In the genomic region with DNA sequence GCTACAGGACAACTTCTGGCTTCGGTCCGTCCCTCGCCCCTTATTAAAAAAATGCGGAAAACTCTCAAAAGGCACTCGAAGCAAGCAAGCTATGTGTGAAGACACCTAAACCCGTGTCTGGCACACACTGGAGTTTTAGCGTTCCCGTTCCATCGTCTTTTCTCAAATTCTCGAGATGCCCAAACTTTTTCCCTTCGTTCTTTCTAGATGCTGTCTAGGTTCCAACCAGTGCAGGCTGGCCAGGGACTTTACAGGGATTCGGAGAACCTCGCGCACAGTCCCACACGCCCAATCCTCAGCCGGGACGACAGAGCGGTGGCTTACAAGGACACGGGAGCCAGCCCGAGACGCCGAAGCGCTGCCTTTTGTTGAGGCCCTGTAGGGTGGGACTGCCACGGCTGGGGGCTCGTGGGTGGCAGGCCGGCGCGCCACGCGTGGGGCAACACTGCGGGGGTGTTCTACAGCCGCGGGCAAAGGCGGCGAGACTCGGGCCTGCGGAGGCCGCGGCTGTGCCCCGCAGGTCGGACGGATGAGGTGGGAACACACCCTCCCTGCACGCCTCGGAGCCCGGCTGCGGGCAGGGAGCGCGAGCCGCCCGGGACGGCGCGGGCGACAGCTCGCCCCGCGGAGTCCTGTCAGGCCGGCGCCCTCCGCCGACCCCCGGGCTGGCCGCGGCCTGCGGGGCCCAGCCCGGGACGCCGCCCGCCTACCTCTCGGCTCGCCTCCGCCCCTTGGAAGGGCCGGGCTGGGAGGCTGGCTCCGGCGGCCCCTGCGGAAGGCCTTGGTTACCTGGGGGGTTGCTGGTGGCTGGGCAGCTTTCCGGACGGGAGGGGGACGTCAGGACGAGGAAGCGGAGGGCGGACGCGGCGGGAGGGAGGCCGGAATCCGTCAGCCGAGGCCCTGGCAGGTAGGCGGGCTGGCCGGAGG, we compare ENCODE assay signal across 7 mouse cellular contexts. TPM values are rescaled to one million over a fixed set of nuclear protein-coding genes. Genes with fewer than 3 reads are reported as not detected.
DNase-seq lines count a peak whose midpoint lies in the region; ATAC-seq and TF ChIP-seq lines count a peak whose summit lies in the region.

No protein-coding gene starts in this region.

- no peak for TF ChIP-seq RAD21 in MEL (IDR thresholded peaks at IDR 0.05; ENCODE audit: low read depth, low read length)

- WGBS in forebrain, embryonic 11.5 days: under 1% methylated on average over 73 of the region's 90 CpGs

- H3K27ac ChIP-seq in MEL (ENCODE audit: control insufficient read depth, low read depth, low read length): peak overlapping the region; percentile 88
- peak overlapping the region; percentile 90 for H3K27ac ChIP-seq in forebrain, embryonic 11.5 days (ENCODE audit: low read depth, low read length)

- no peak for TF ChIP-seq CTCF in MEL (IDR thresholded peaks at IDR 0.05 in 2 of 3, conservative IDR thresholded peaks at IDR 0.05 in 1 of 3; ENCODE audit: control insufficient read depth in 1 of 3, insufficient read depth in 1 of 3, low read depth in 2 of 3, low read length in 3 of 3, poor library complexity in 1 of 3, severe bottlenecking in 1 of 3)
- no peak for TF ChIP-seq CTCF in brain, embryonic 14.5 days (IDR thresholded peaks at IDR 0.05; ENCODE audit: borderline replicate concordance, extremely low read depth, insufficient read depth, insufficient read length)

- peak in 1 of 2 experiments; percentile 35; a peak in 2 of 4 replicates for TF ChIP-seq POLR2A in MEL (IDR thresholded peaks at IDR 0.05; ENCODE audit: control insufficient read depth in 1 of 2, insufficient read depth in 1 of 2, low read depth in 1 of 2, low read length in 2 of 2, poor library complexity in 1 of 2)
- no peak for TF ChIP-seq POLR2A in brain, embryonic 14.5 days (IDR thresholded peaks at IDR 0.05; ENCODE audit: borderline replicate concordance, extremely low read depth, insufficient read depth, insufficient read length, poor library complexity, severe bottlenecking)

- peak; percentile 61 for DNase-seq in MEL (ENCODE audit: low read depth, low spot score)
- peak; percentile 58 for DNase-seq in brain, embryonic 14.5 days (ENCODE audit: low read depth)
- no peak for DNase-seq in forebrain, embryonic 11.5 days (ENCODE audit: low spot score)
- DNase-seq in heart, postnatal 4 days: peak; percentile 56
- peak; percentile 56 to 63 for DNase-seq in layer of hippocampus, postnatal 10 days (ENCODE audit: low spot score in 2 of 2)
- DNase-seq in lung, postnatal 14 days: peak; percentile 49
- peak; percentile 50 for DNase-seq in right cerebral cortex, postnatal 14 days

- H3K79me2 ChIP-seq in MEL (ENCODE audit: control insufficient read depth, insufficient read depth, low read length, poor library complexity): peaks cover 39% of the 10 kb centered on the region

- no peaks in the 10 kb centered on the region for H3K27me3 ChIP-seq in MEL (ENCODE audit: control insufficient read depth in 1 of 2, insufficient read depth in 2 of 2, low read length in 2 of 2)
- no peaks in the 10 kb centered on the region for H3K27me3 ChIP-seq in forebrain, embryonic 11.5 days (ENCODE audit: control insufficient read depth, insufficient read depth, low read length)

- H3K4me1 ChIP-seq in MEL (ENCODE audit: control insufficient read depth in 1 of 2, insufficient read depth in 2 of 2, low read length in 2 of 2): peaks cover 9 to 26% of the 10 kb centered on the region in 2 experiments
- H3K4me1 ChIP-seq in forebrain, embryonic 11.5 days (replicated peaks; ENCODE audit: control insufficient read depth, insufficient read depth, low read length): peaks cover 6% of the 10 kb centered on the region; the same call in 1 of the 2 replicates

- peaks cover 11 to 32% of the 10 kb centered on the region in 2 experiments for H3K36me3 ChIP-seq in MEL (ENCODE audit: control insufficient read depth in 1 of 2, insufficient read depth in 2 of 2, low read length in 2 of 2)
- H3K36me3 ChIP-seq in forebrain, embryonic 11.5 days (ENCODE audit: control insufficient read depth, insufficient read depth, low read length): no peaks in the 10 kb centered on the region

- no peaks in the 10 kb centered on the region for H3K9me3 ChIP-seq in MEL (replicated peaks; ENCODE audit: insufficient read depth, low read length)
- H3K9me3 ChIP-seq in forebrain, embryonic 11.5 days (ENCODE audit: control insufficient read depth, low read length): no peaks in the 10 kb centered on the region

- H3K4me2 ChIP-seq in forebrain, embryonic 11.5 days (ENCODE audit: low read depth, low read length, severe bottlenecking): peak overlapping the region; percentile 60

- H3K4me3 ChIP-seq in MEL (ENCODE audit: control insufficient read depth in 1 of 2, insufficient read depth in 1 of 2, low read depth in 2 of 2, low read length in 2 of 2): peak overlapping the region; percentile 96 to 98
- peak overlapping the region; percentile 99 for H3K4me3 ChIP-seq in forebrain, embryonic 11.5 days (ENCODE audit: low read depth, low read length)

- TF ChIP-seq EP300 in MEL (IDR thresholded peaks at IDR 0.05; ENCODE audit: low read depth in 1 of 2, low read length in 2 of 2): no peak

- H3K9ac ChIP-seq in MEL (ENCODE audit: control insufficient read depth, low read depth, low read length, poor library complexity, severe bottlenecking): peak overlapping the region; percentile 97
- H3K9ac ChIP-seq in forebrain, embryonic 11.5 days (ENCODE audit: low read length): peak overlapping the region; percentile 99

- ATAC-seq in forebrain, embryonic 11.5 days (replicated peaks; ENCODE audit: low FRiP score): peak; percentile 77

TF ChIP-seq in MEL, 35 proteins besides CTCF, POLR2A, EP300 and RAD21:
- TF ChIP-seq POLR2AphosphoS2 (IDR thresholded peaks at IDR 0.05; ENCODE audit: low read length): 0 out of 2 replicates have a peak, but pooled peaks have one; percentile 7
- TF ChIP-seq ZMIZ1 (IDR thresholded peaks at IDR 0.05; ENCODE audit: low read depth, low read length): no peak
- no peak for TF ChIP-seq USF2 (IDR thresholded peaks at IDR 0.05; ENCODE audit: borderline replicate concordance in 1 of 2, insufficient read depth in 1 of 2, low read depth in 1 of 2, low read length in 2 of 2)
- no peak; the same call in 1 of the 2 replicates for TF ChIP-seq MAX (IDR thresholded peaks at IDR 0.05; ENCODE audit: low read length)
- TF ChIP-seq NRF1 (IDR thresholded peaks at IDR 0.05; ENCODE audit: insufficient read depth, low read depth, low read length, poor library complexity, severe bottlenecking): no peak
- TF ChIP-seq E2F4 (IDR thresholded peaks at IDR 0.05; ENCODE audit: borderline replicate concordance, low read depth, low read length): no peak
- no peak for TF ChIP-seq SMC3 (IDR thresholded peaks at IDR 0.05; ENCODE audit: low read depth, low read length)
- no peak for TF ChIP-seq TCF12 (IDR thresholded peaks at IDR 0.05; ENCODE audit: low read depth, low read length)
- no peak for TF ChIP-seq BHLHE40 (IDR thresholded peaks at IDR 0.05; ENCODE audit: borderline replicate concordance, low read depth, low read length)
- TF ChIP-seq ELF1 (IDR thresholded peaks at IDR 0.05; ENCODE audit: low read depth, low read length): no peak
- TF ChIP-seq ETS1 (IDR thresholded peaks at IDR 0.05; ENCODE audit: low read depth, low read length): no peak
- TF ChIP-seq ZC3H11A (IDR thresholded peaks at IDR 0.05; ENCODE audit: low read depth, low read length): no peak
- TF ChIP-seq GATA1 (IDR thresholded peaks at IDR 0.05; ENCODE audit: low read depth, low read length): no peak; the same call in 1 of the 2 replicates
- 0 out of 2 replicates have a peak, but pooled peaks have one; percentile 20 for TF ChIP-seq MYC (IDR thresholded peaks at IDR 0.05; ENCODE audit: low read depth, low read length)
- no peak for TF ChIP-seq NELFE (IDR thresholded peaks at IDR 0.05; ENCODE audit: low read depth, low read length)
- TF ChIP-seq MEF2A (IDR thresholded peaks at IDR 0.05; ENCODE audit: extremely low read depth, insufficient replicate concordance, low read depth, low read length, poor library complexity, severe bottlenecking): no peak
- no peak for TF ChIP-seq CHD2 (IDR thresholded peaks at IDR 0.05; ENCODE audit: low read length)
- no peak for TF ChIP-seq ZNF384 (IDR thresholded peaks at IDR 0.05; ENCODE audit: low read depth, low read length)
- peak; percentile 40; the same call in 1 of the 2 replicates for TF ChIP-seq MXI1 (IDR thresholded peaks at IDR 0.05; ENCODE audit: low read depth, low read length)
- TF ChIP-seq JUND (IDR thresholded peaks at IDR 0.05; ENCODE audit: low read depth, low read length): no peak
- TF ChIP-seq UBTF (IDR thresholded peaks at IDR 0.05; ENCODE audit: borderline replicate concordance, insufficient read depth, low read depth, low read length): peak; percentile 49; the same call in 1 of the 2 replicates
- TF ChIP-seq SIN3A (IDR thresholded peaks at IDR 0.05; ENCODE audit: low read length): no peak; the same call in 1 of the 2 replicates
- no peak for TF ChIP-seq HCFC1 (IDR thresholded peaks at IDR 0.05; ENCODE audit: low read depth, low read length)
- no peak for TF ChIP-seq MAZ (IDR thresholded peaks at IDR 0.05; ENCODE audit: low read depth, low read length)
- TF ChIP-seq TAL1 (IDR thresholded peaks at IDR 0.05; ENCODE audit: low read length): no peak
- TF ChIP-seq RCOR1 (IDR thresholded peaks at IDR 0.05; ENCODE audit: low read depth, low read length): no peak
- no peak for TF ChIP-seq MYB (IDR thresholded peaks at IDR 0.05; ENCODE audit: low read depth, low read length)
- TF ChIP-seq USF1 (IDR thresholded peaks at IDR 0.05; ENCODE audit: low read depth, low read length): no peak
- TF ChIP-seq TBP (IDR thresholded peaks at IDR 0.05; ENCODE audit: low read depth, low read length): no peak

RNA-seq across cellular contexts. Expression of a gene that starts 0.7 kb away (rescaled TPM):
- total RNA-seq in MEL (2012; rRNA removed): 27.2 and 28.1 TPM in 2 replicates
- 10 to 100 TPM; 78.1 to 81.6 TPM for polyA plus RNA-seq in MEL (2012; ENCODE audit: insufficient read depth in 1 of 2, insufficient read length in 2 of 2, low read depth in 1 of 2, low replicate concordance in 2 of 2, missing spikeins in 1 of 2)
- 167 and 171 TPM in 2 replicates for polyA plus RNA-seq in brain, embryonic 14.5 days (2012; rRNA removed)
- 249 and 271 TPM in 2 replicates for polyA plus RNA-seq in forebrain, embryonic 11.5 days (2014; fragmentation: Nextera tagmentation; extraction: Ambion mirVana)
- 100 to 1,000 TPM; 154 to 165 TPM for total RNA-seq in heart, postnatal 4 days (2021)
- 100 to 1,000 TPM; 229 to 249 TPM for total RNA-seq in layer of hippocampus, postnatal 10 days (2021)

RNA-seq across cellular contexts. Expression of a gene that starts 55.9 kb away (rescaled TPM):
- total RNA-seq in MEL (2012; rRNA removed): 6.0 and 8.0 TPM in 2 replicates
- 1 to 10 TPM in 1 of 2 experiments, not detected in 1; 8.2 TPM for polyA plus RNA-seq in MEL (2012; ENCODE audit: insufficient read depth in 1 of 2, insufficient read length in 2 of 2, low read depth in 1 of 2, low replicate concordance in 2 of 2, missing spikeins in 1 of 2)
- 21.6 and 26.6 TPM in 2 replicates for polyA plus RNA-seq in brain, embryonic 14.5 days (2012; rRNA removed)
- 28.0 and 33.4 TPM in 2 replicates for polyA plus RNA-seq in forebrain, embryonic 11.5 days (2014; fragmentation: Nextera tagmentation; extraction: Ambion mirVana)
- total RNA-seq in heart, postnatal 4 days (2021): 100 to 1,000 TPM; 164 to 171 TPM
- 10 to 100 TPM; 23.9 to 24.2 TPM for total RNA-seq in layer of hippocampus, postnatal 10 days (2021)

Comparison
In these comparisons a context has a peak if more than half of its experiments do, and no peak if none do; other contexts are left out.
1. RNA of a gene that starts 55.9 kb away (total RNA-seq): 164 to 171 TPM in heart, postnatal 4 days; 23.9 to 24.2 TPM in layer of hippocampus, postnatal 10 days and 6.0 to 8.0 TPM in MEL; every median in the first group is over 4 times any median in the second.